Mouse (Mus musculus) common myeloid progenitor, adult 5-6 weeks (primary cell): ENCODE results near the gene Mlec. TPM values are rescaled to one million over a fixed set of nuclear protein-coding genes. Genes with fewer than 3 reads are reported as not detected.

Experiments
- total RNA-seq: library from RNA; stranded (forward); fragments of 200-1000, 187-1606 nt; gene quantifications from 2 replicates; pipeline ENCODE4 v1.2.3, GENCODE M21; 2017

Gene Mlec
- total RNA-seq, 1 experiment from 2014 or later, result 210 TPM

Other genes starting within 250 kb of the Mlec start
- gene Oasl1, start 234.9 kb downstream of the Mlec start, total RNA-seq, result 3.3 and 4.3 TPM in 2 replicates
- gene 2210016L21Rik, start 216.0 kb downstream of the Mlec start, total RNA-seq, result 17.3 and 18.3 TPM in 2 replicates
- gene Hnf1a, start 187.1 kb downstream of the Mlec start, total RNA-seq, result not detected in 2 replicates
- 30.9 and 34.4 TPM in 2 replicates for gene Sppl3, start 147.0 kb downstream of the Mlec start, total RNA-seq
- 1.2 TPM in 1 of 2 replicates, not detected in the other for gene Gm10401, start 59.9 kb downstream of the Mlec start, total RNA-seq
- gene Acads, start 38.8 kb downstream of the Mlec start, total RNA-seq, result 19.5 and 32.2 TPM in 2 replicates
- gene Unc119b, start 23.2 kb downstream of the Mlec start, total RNA-seq, result 11.1 and 14.7 TPM in 2 replicates
- not detected in 2 replicates for gene Cabp1, start 36.2 kb upstream of the Mlec start, total RNA-seq
- gene Pop5, start 77.7 kb upstream of the Mlec start, total RNA-seq, result 75.6 and 104 TPM in 2 replicates
- 56.3 and 72.0 TPM in 2 replicates for gene Rnf10, start 114.7 kb upstream of the Mlec start, total RNA-seq
- gene Coq5, start 121.5 kb upstream of the Mlec start, total RNA-seq, result 38.4 and 43.7 TPM in 2 replicates
- 257 and 310 TPM in 2 replicates for gene Dynll1, start 142.8 kb upstream of the Mlec start, total RNA-seq
- 74.3 and 92.1 TPM in 2 replicates for gene Srsf9, start 169.0 kb upstream of the Mlec start, total RNA-seq
- gene Gatc, start 183.0 kb upstream of the Mlec start, total RNA-seq, result 15.0 and 19.9 TPM in 2 replicates
- gene Triap1, start 183.0 kb upstream of the Mlec start, total RNA-seq, result 18.7 and 19.6 TPM in 2 replicates
- gene Cox6a1, start 190.8 kb upstream of the Mlec start, total RNA-seq, result 79.8 and 95.6 TPM in 2 replicates